Comparison of ENCODE assay signal across 34 mouse cellular contexts in genomic region chr9:119363229-119363628, GRCm38 (mm10). TPM values are rescaled to one million over a fixed set of nuclear protein-coding genes. Genes with fewer than 3 reads are reported as not detected.
"Had no signal": no experiment of that assay in that cellular context is flagged by ENCODE, and none has a peak within 500 bp of the region (broad histone marks: within the 10 kb centered on the region; RNA-seq: fewer than 3 reads in every experiment).

No protein-coding gene starts in this region.

- H3K36me3 ChIP-seq: heart, embryonic 12.5 days; heart, embryonic 15.5 days; hindbrain, embryonic 13.5 days; hindbrain, embryonic 15.5 days; limb, embryonic 15.5 days had no signal

- H3K27ac ChIP-seq: heart, embryonic 15.5 days; hindbrain, embryonic 13.5 days; hindbrain, embryonic 15.5 days; hindbrain, postnatal 0 days; layer of hippocampus, adult 2 months; limb, embryonic 13.5 days; limb, embryonic 15.5 days; liver, embryonic 12.5 days had no signal

- H3K9ac ChIP-seq: heart, embryonic 12.5 days; heart, embryonic 15.5 days; hindbrain, embryonic 13.5 days; hindbrain, embryonic 15.5 days; limb, embryonic 13.5 days; limb, embryonic 15.5 days; liver, embryonic 12.5 days had no signal

- DNase-seq: gastrocnemius, postnatal 14 days; gastrocnemius, postnatal 36 days; heart, adult 11 months; heart, postnatal 14 days; heart, postnatal 36 days; kidney, adult 18-20 months; kidney, adult 8-10 months; kidney, postnatal 10 days; kidney, postnatal 25 days; kidney, postnatal 4 days; layer of hippocampus, postnatal 36 days; left cerebral cortex, postnatal 4 days had no signal

- H3K9me3 ChIP-seq: heart, embryonic 10.5 days; heart, embryonic 12.5 days; heart, embryonic 15.5 days; hindbrain, embryonic 13.5 days; hindbrain, embryonic 15.5 days; limb, embryonic 13.5 days; limb, embryonic 15.5 days; liver, embryonic 12.5 days had no signal

- H3K4me1 ChIP-seq: hindbrain, embryonic 13.5 days had no signal

- ATAC-seq: hindbrain, postnatal 0 days; liver, embryonic 12.5 days had no signal

- H3K4me3 ChIP-seq: heart, embryonic 10.5 days; heart, embryonic 12.5 days; heart, embryonic 15.5 days; hindbrain, embryonic 13.5 days; hindbrain, embryonic 15.5 days; layer of hippocampus, adult 2 months; limb, embryonic 13.5 days; limb, embryonic 15.5 days; liver, embryonic 12.5 days had no signal

- H3K27me3 ChIP-seq: heart, embryonic 12.5 days; heart, embryonic 15.5 days; hindbrain, embryonic 13.5 days; hindbrain, embryonic 15.5 days; limb, embryonic 13.5 days; limb, embryonic 15.5 days; liver, embryonic 12.5 days had no signal

- H3K4me2 ChIP-seq: heart, embryonic 12.5 days; heart, embryonic 15.5 days; hindbrain, embryonic 13.5 days; hindbrain, embryonic 15.5 days; limb, embryonic 13.5 days; limb, embryonic 15.5 days; liver, embryonic 12.5 days had no signal

RNA-seq across cellular contexts. Expression of gene Slc22a14, which starts 2.1 kb away (rescaled TPM):
- total RNA-seq: gastrocnemius, adult 18-20 months; gastrocnemius, adult 8-10 months; gastrocnemius, postnatal 14 days; gastrocnemius, postnatal 36 days; hematopoietic stem cell, adult 5-6 weeks; hindbrain, postnatal 0 days; layer of hippocampus, adult 2 months; layer of hippocampus, postnatal 10 days; layer of hippocampus, postnatal 36 days; left cerebral cortex, adult 18-20 months; left cerebral cortex, adult 8-10 months; left cerebral cortex, postnatal 10 days; left cerebral cortex, postnatal 25 days; left cerebral cortex, postnatal 4 days; liver, adult 2 months had no signal
- polyA plus RNA-seq: heart, embryonic 10.5 days; heart, embryonic 12.5 days; hindbrain, embryonic 11.5 days; hindbrain, embryonic 13.5 days; hindbrain, embryonic 15.5 days; hindbrain, postnatal 0 days; kidney, embryonic 14.5 days; limb, embryonic 11.5 days; limb, embryonic 15.5 days; liver, adult 2 months; liver, embryonic 12.5 days had no signal
